Mouse (Mus musculus) G1E (cell line): ENCODE measurements around the gene S100a6.

Source experiments
- CTCF ChIP-seq: IDR thresholded peaks from 2 replicates; pipeline ENCODE4 v1.5.1; 2012; ENCODE audit warnings: low read depth, low read length, inconsistent platforms, mixed read lengths
- GATA1 ChIP-seq: IDR thresholded peaks from 2 replicates; pipeline ENCODE4 v1.6.1; 2012; ENCODE audit warnings: borderline replicate concordance, low read length, inconsistent platforms, mixed read lengths
- POLR2AphosphoS5 ChIP-seq: IDR thresholded peaks from 2 replicates; pipeline ENCODE4 v1.6.1; 2012; ENCODE audit warnings: low read depth, low read length, inconsistent platforms; ENCODE audit not compliant: insufficient replicate concordance
- TAL1 ChIP-seq: conservative IDR thresholded peaks from 2 replicates; pipeline ENCODE4 v1.6.1; 2012; ENCODE audit warnings: low read depth, low read length, inconsistent platforms, mixed read lengths

GRCm38 (mm10) chr3:90648981-90649380, 36.3 kb downstream of the S100a6 start:
- TF ChIP-seq CTCF (no peak), TAL1 (no peak), GATA1 (no peak), POLR2AphosphoS5 (no peak)
